Mouse (Mus musculus): ENCODE results near the gene Grasp.

- TF ChIP-seq POLR2A (IDR thresholded peaks at IDR 0.05; ENCODE audit: borderline replicate concordance, extremely low read depth, low read depth, low read length) (no peak), CTCF (IDR thresholded peaks at IDR 0.05; ENCODE audit: insufficient read depth, low read length) (no peak)
These were observed 11.3 kb downstream of the Grasp start for GRCm38 (mm10) chr15:101235342-101235698.

Measured in lung, adult 2 months (tissue).